Comparison of ENCODE assay signal across 22 mouse cellular contexts in the genomic region with DNA sequence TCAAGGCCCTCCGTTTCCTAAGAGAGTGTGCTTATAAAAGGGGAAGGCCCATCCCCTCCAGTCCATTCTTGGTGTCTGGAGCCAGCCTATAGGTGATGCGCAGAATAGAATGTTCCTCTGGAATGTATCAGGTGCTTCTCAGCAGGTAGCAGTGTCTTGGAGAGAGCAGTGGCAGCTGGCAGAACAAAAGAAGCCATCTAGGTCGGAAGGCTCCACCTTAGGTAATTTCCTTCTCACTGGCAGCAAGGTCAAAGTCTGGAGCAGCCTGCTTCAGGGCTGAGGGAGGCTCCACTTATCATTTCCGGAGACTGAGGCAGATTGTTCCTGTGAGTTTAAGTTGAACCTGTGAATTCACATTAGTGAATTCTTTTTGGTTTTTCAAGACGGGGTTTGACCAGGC. TPM values are rescaled to one million over a fixed set of nuclear protein-coding genes. Genes with fewer than 3 reads are reported as not detected.
A peak's percentile ranks its signal among the peaks of the same experiment; 100 is the strongest.
DNase-seq lines count a peak whose midpoint lies in the region; ATAC-seq and TF ChIP-seq lines count a peak whose summit lies in the region.
"Had no signal": no experiment of that assay in that cellular context is flagged by ENCODE, and none has a peak within 500 bp of the region (broad histone marks: within the 10 kb centered on the region; RNA-seq: fewer than 3 reads in every experiment).

No protein-coding gene starts in this region.

- H3K36me3 ChIP-seq in E14TG2a.4 (ENCODE audit: insufficient read depth, low read length), result peaks cover 94% of the 10 kb centered on the region
- H3K36me3 ChIP-seq in ES-E14 (ENCODE audit: control insufficient read depth, insufficient read depth, low read length, poor library complexity, severe bottlenecking), result peaks cover 48% of the 10 kb centered on the region
- H3K36me3 ChIP-seq in intestine, embryonic 15.5 days, result peaks cover 34% of the 10 kb centered on the region
- peaks cover 48% of the 10 kb centered on the region for H3K36me3 ChIP-seq in small intestine, adult 2 months (ENCODE audit: control insufficient read depth, insufficient read depth, low read length)

- H3K9ac ChIP-seq in ES-E14 (ENCODE audit: insufficient read depth, low read depth, low read length, poor library complexity, severe bottlenecking), result peak overlapping the region; percentile 77; the same call in 1 of the 2 replicates
- no peak overlapping the region for H3K9ac ChIP-seq in intestine, embryonic 15.5 days
- H3K9ac ChIP-seq: embryonic facial prominence, embryonic 13.5 days; forebrain, embryonic 13.5 days; forebrain, postnatal 0 days; hindbrain, embryonic 13.5 days had no signal

- peaks cover 75% of the 10 kb centered on the region for H3K4me1 ChIP-seq in E14TG2a.4 (replicated peaks; ENCODE audit: low read depth, low read length)
- H3K4me1 ChIP-seq in ES-E14 (ENCODE audit: control insufficient read depth in 2 of 2, insufficient read depth in 2 of 2, low read length in 2 of 2, poor library complexity in 1 of 2), result peaks cover 1 to 16% of the 10 kb centered on the region in 2 experiments; a peak in 3 of 4 replicates
- no peaks in the 10 kb centered on the region for H3K4me1 ChIP-seq in intestine, embryonic 15.5 days (replicated peaks)
- H3K4me1 ChIP-seq in small intestine, adult 2 months (ENCODE audit: control insufficient read depth, insufficient read depth, insufficient read length, low read length), result 0 out of 2 replicates have a peak, but pooled peaks cover 4% of the 10 kb centered on the region
- H3K4me1 ChIP-seq: embryonic facial prominence, embryonic 13.5 days; forebrain, embryonic 13.5 days; heart, embryonic 10.5 days; hindbrain, embryonic 13.5 days had no signal

- DNase-seq in ES-E14 (ENCODE audit: low read depth, low spot score), result peak; percentile 80
- DNase-seq in right cerebral cortex, postnatal 10 days (ENCODE audit: low spot score in 2 of 2), result no peak
- DNase-seq in urinary bladder, postnatal 10 days (ENCODE audit: low spot score), result no peak
- DNase-seq in right cerebral cortex, postnatal 14 days, result no peak
- no peak for DNase-seq in adrenal gland, postnatal 36 days
- DNase-seq: adrenal gland, adult 8-10 months; cerebellum, adult 11-12 months; cerebellum, adult 9-10 months; cerebellum, postnatal 25 days; forebrain, postnatal 0 days; gastrocnemius, adult 2 months; gastrocnemius, postnatal 25 days; heart, adult 18-20 months; heart, postnatal 10 days had no signal

- H3K9me3 ChIP-seq in E14TG2a.4 (ENCODE audit: low read length), result no peaks in the 10 kb centered on the region
- no peaks in the 10 kb centered on the region for H3K9me3 ChIP-seq in ES-E14 (ENCODE audit: control insufficient read depth, insufficient read depth, low read depth, low read length)
- H3K9me3 ChIP-seq in intestine, embryonic 15.5 days, result no peaks in the 10 kb centered on the region
- H3K9me3 ChIP-seq: embryonic facial prominence, embryonic 13.5 days; forebrain, embryonic 13.5 days; heart, embryonic 10.5 days; hindbrain, embryonic 13.5 days had no signal

- H3K27ac ChIP-seq in ES-E14 (ENCODE audit: insufficient read depth, low read depth, low read length, poor library complexity, severe bottlenecking), result peak overlapping the region; percentile 99
- no peak overlapping the region; the same call in 1 of the 2 replicates for H3K27ac ChIP-seq in intestine, embryonic 15.5 days
- H3K27ac ChIP-seq in small intestine, adult 2 months (ENCODE audit: insufficient read depth, low read depth, low read length), result peak overlapping the region; percentile 90
- H3K27ac ChIP-seq: embryonic facial prominence, embryonic 13.5 days; forebrain, embryonic 13.5 days; gastrocnemius, adult 2 months; heart, embryonic 10.5 days; hindbrain, embryonic 13.5 days; hindbrain, postnatal 0 days had no signal

- H3K27me3 ChIP-seq in E14TG2a.4 (ENCODE audit: insufficient read depth, low read length), result no peaks in the 10 kb centered on the region
- no peaks in the 10 kb centered on the region for H3K27me3 ChIP-seq in intestine, embryonic 15.5 days (replicated peaks)
- no peaks in the 10 kb centered on the region for H3K27me3 ChIP-seq in small intestine, adult 2 months (ENCODE audit: control insufficient read depth, insufficient read depth, low read length)
- H3K27me3 ChIP-seq: embryonic facial prominence, embryonic 13.5 days; forebrain, embryonic 13.5 days; hindbrain, embryonic 13.5 days had no signal

- in situ Hi-C loops in ES-E14 (cut with MboI; ENCODE audit: low sequenced_read_pairs in 2 of 2, unreplicated experiment in 2 of 2), result no loop called here

- 75% methylated on average over 5 of the region's 5 CpGs for WGBS in intestine, embryonic 15.5 days
- 33% methylated on average over 5 of the region's 5 CpGs for WGBS in small intestine, adult 2 months

- peak; percentile 71; the same call in 1 of the 2 replicates for ATAC-seq in intestine, embryonic 15.5 days
- ATAC-seq: forebrain, embryonic 13.5 days; forebrain, postnatal 0 days; hindbrain, postnatal 0 days had no signal

- no peak for TF ChIP-seq POLR2A in small intestine, adult 2 months (IDR thresholded peaks at IDR 0.05; ENCODE audit: low read depth, low read length)

- H3K4me2 ChIP-seq in intestine, embryonic 15.5 days (replicated peaks), result no peak overlapping the region
- H3K4me2 ChIP-seq: embryonic facial prominence, embryonic 13.5 days; forebrain, embryonic 13.5 days; hindbrain, embryonic 13.5 days had no signal

- no peak for TF ChIP-seq CTCF in E14TG2a.4 (conservative IDR thresholded peaks at IDR 0.05; ENCODE audit: low read length)
- no peak for TF ChIP-seq CTCF in small intestine, adult 2 months (IDR thresholded peaks at IDR 0.05; ENCODE audit: extremely low read depth, insufficient read length, insufficient replicate concordance, low read depth, low read length)

- peak overlapping the region; percentile 61 for H3K4me3 ChIP-seq in E14TG2a.4 (replicated peaks; ENCODE audit: low read length)
- H3K4me3 ChIP-seq in ES-E14 (ENCODE audit: insufficient read depth in 1 of 2, low read depth in 1 of 2, low read length in 2 of 2, poor library complexity in 1 of 2, severe bottlenecking in 1 of 2), result peak overlapping the region in 1 of 2 experiments; percentile 42; a peak in 2 of 4 replicates
- no peak overlapping the region for H3K4me3 ChIP-seq in intestine, embryonic 15.5 days (replicated peaks)
- H3K4me3 ChIP-seq in small intestine, adult 2 months (ENCODE audit: low read depth, low read length), result peak overlapping the region; percentile 25; the same call in 1 of the 2 replicates
- H3K4me3 ChIP-seq: embryonic facial prominence, embryonic 13.5 days; forebrain, embryonic 13.5 days; gastrocnemius, adult 2 months; heart, embryonic 10.5 days; hindbrain, embryonic 13.5 days had no signal

TF ChIP-seq in ES-E14, 5 proteins besides CTCF, POLR2A, EP300 and RAD21:
- TF ChIP-seq HCFC1 (IDR thresholded peaks at IDR 0.05; ENCODE audit: borderline replicate concordance, insufficient read depth, low read length) (0 out of 2 replicates have a peak, but pooled peaks have one; percentile 26), CHD2 (IDR thresholded peaks at IDR 0.05; ENCODE audit: low read depth, low read length) (peak; percentile 57; the same call in 1 of the 2 replicates), MAFK (IDR thresholded peaks at IDR 0.05; ENCODE audit: insufficient read depth, low read depth, low read length) (no peak), ZNF384 (IDR thresholded peaks at IDR 0.05; ENCODE audit: low read depth, low read length) (no peak), ZC3H11A (IDR thresholded peaks at IDR 0.05; ENCODE audit: borderline replicate concordance, low read depth, low read length) (no peak)

RNA-seq across cellular contexts. Expression of a gene that starts 13.0 kb away (rescaled TPM):
- total RNA-seq in ES-E14 (2012; rRNA removed), result 441 and 569 TPM in 2 replicates
- 240 and 279 TPM in 2 replicates for polyA plus RNA-seq in intestine, embryonic 15.5 days (2015; fragmentation: Nextera tagmentation; extraction: Ambion mirVana)
- 4.1 and 8.2 TPM in 2 replicates for polyA plus RNA-seq in small intestine, adult 2 months (2012; rRNA removed)
- 100 to 1,000 TPM in 1 of 2 experiments, 10 to 100 TPM in 1; 93.9 to 126 TPM for total RNA-seq in adrenal gland, postnatal 36 days (2021)

RNA-seq across cellular contexts. Expression of a gene that starts 27.1 kb away (rescaled TPM):
- total RNA-seq in ES-E14 (2012; rRNA removed), result 77.9 and 161 TPM in 2 replicates
- 316 and 375 TPM in 2 replicates for polyA plus RNA-seq in intestine, embryonic 15.5 days (2015; fragmentation: Nextera tagmentation; extraction: Ambion mirVana)
- polyA plus RNA-seq in small intestine, adult 2 months (2012; rRNA removed), result 1.4 and 2.2 TPM in 2 replicates
- 100 to 1,000 TPM; 115 to 155 TPM for total RNA-seq in adrenal gland, postnatal 36 days (2021)
